Mouse (Mus musculus): ENCODE measurements around the gene Unc93b1. TPM values are rescaled to one million over a fixed set of nuclear protein-coding genes. Genes with fewer than 3 reads are reported as not detected.

Unc93b1 gene
- polyA plus RNA-seq, 1 experiment from 2014 or later: 4.6 TPM

GRCm38 (mm10) chr19:3996747-3997146, 61.8 kb downstream of the Unc93b1 start:
- peaks cover 31% of the 10 kb centered on the region for H3K4me1 ChIP-seq
- no peak overlapping the region for H3K4me3 ChIP-seq
- no peaks in the 10 kb centered on the region for H3K36me3 ChIP-seq (replicated peaks)
- no peaks in the 10 kb centered on the region for H3K9me3 ChIP-seq
- no peak overlapping the region for H3K27ac ChIP-seq
- H3K27me3 ChIP-seq (ENCODE audit: poor library complexity, severe bottlenecking): 0 out of 2 replicates have a peak, but pooled peaks cover 3% of the 10 kb centered on the region
- WGBS: 87% methylated on average over 8 of the region's 8 CpGs
- no peak for DNase-seq (ENCODE audit: extremely low spot score, low spot score)

GRCm38 (mm10) chr19:3997231-3997630, 62.2 kb downstream of the Unc93b1 start:
- Histone ChIP-seq H3K9me3 (no peaks in the 10 kb centered on the region), H3K4me3 (no peak overlapping the region), H3K36me3 (replicated peaks) (no peaks in the 10 kb centered on the region), H3K27ac (no peak overlapping the region), H3K27me3 (ENCODE audit: poor library complexity, severe bottlenecking) (0 out of 2 replicates have a peak, but pooled peaks cover 3% of the 10 kb centered on the region), H3K4me1 (peaks cover 33% of the 10 kb centered on the region)
- WGBS: 71% methylated on average over 8 of the region's 8 CpGs
- DNase-seq (ENCODE audit: extremely low spot score, low spot score): no peak

GRCm38 (mm10) chr19:3998335-3998734, 63.3 kb downstream of the Unc93b1 start:
- 78% methylated on average over 8 of the region's 8 CpGs for WGBS
- DNase-seq (ENCODE audit: extremely low spot score, low spot score): no peak
- Histone ChIP-seq H3K9me3 (no peaks in the 10 kb centered on the region), H3K4me3 (no peak overlapping the region), H3K36me3 (replicated peaks) (no peaks in the 10 kb centered on the region), H3K27me3 (ENCODE audit: poor library complexity, severe bottlenecking) (0 out of 2 replicates have a peak, but pooled peaks cover 3% of the 10 kb centered on the region), H3K27ac (0 out of 2 replicates have a peak overlapping the region, but pooled peaks have one; percentile 30), H3K4me1 (peaks cover 30% of the 10 kb centered on the region)

Other genes starting within 250 kb of the Unc93b1 start
- 3.6 and 3.9 TPM in 2 replicates for gene Lrp5, start 248.6 kb upstream of the Unc93b1 start, polyA plus RNA-seq (2016; fragmentation: Nextera tagmentation; extraction: Ambion mirVana)
- gene 1810055G02Rik, start 226.9 kb upstream of the Unc93b1 start, polyA plus RNA-seq (2016; fragmentation: Nextera tagmentation; extraction: Ambion mirVana): 44.9 and 47.7 TPM in 2 replicates
- 29.2 and 29.3 TPM in 2 replicates for gene Kmt5b, start 167.8 kb upstream of the Unc93b1 start, polyA plus RNA-seq (2016; fragmentation: Nextera tagmentation; extraction: Ambion mirVana)
- 52.3 and 54.3 TPM in 2 replicates for gene Chka, start 83.4 kb upstream of the Unc93b1 start, polyA plus RNA-seq (2016; fragmentation: Nextera tagmentation; extraction: Ambion mirVana)
- 17.2 and 17.9 TPM in 2 replicates for gene Tcirg1, start 28.1 kb upstream of the Unc93b1 start, polyA plus RNA-seq (2016; fragmentation: Nextera tagmentation; extraction: Ambion mirVana)
- gene Ndufs8, start 22.4 kb upstream of the Unc93b1 start, polyA plus RNA-seq (2016; fragmentation: Nextera tagmentation; extraction: Ambion mirVana): 226 and 228 TPM in 2 replicates
- 0.36 and 0.58 TPM in 2 replicates for gene Aldh3b1, start 5.4 kb upstream of the Unc93b1 start, polyA plus RNA-seq (2016; fragmentation: Nextera tagmentation; extraction: Ambion mirVana)
- not detected in 2 replicates for gene Aldh3b3, start 23.5 kb downstream of the Unc93b1 start, polyA plus RNA-seq (2016; fragmentation: Nextera tagmentation; extraction: Ambion mirVana)
- gene Aldh3b2, start 37.1 kb downstream of the Unc93b1 start, polyA plus RNA-seq (2016; fragmentation: Nextera tagmentation; extraction: Ambion mirVana): 0.37 and 0.39 TPM in 2 replicates
- gene Acy3, start 51.4 kb downstream of the Unc93b1 start, polyA plus RNA-seq (2016; fragmentation: Nextera tagmentation; extraction: Ambion mirVana): 1.8 and 2.5 TPM in 2 replicates
- gene Tbx10, start 57.6 kb downstream of the Unc93b1 start, polyA plus RNA-seq (2016; fragmentation: Nextera tagmentation; extraction: Ambion mirVana): not detected in 2 replicates
- gene Nudt8, start 65.4 kb downstream of the Unc93b1 start, polyA plus RNA-seq (2016; fragmentation: Nextera tagmentation; extraction: Ambion mirVana): 24.8 and 30.4 TPM in 2 replicates
- gene Gm49405, start 65.4 kb downstream of the Unc93b1 start, polyA plus RNA-seq (2016; fragmentation: Nextera tagmentation; extraction: Ambion mirVana): 2.8 and 3.5 TPM in 2 replicates
- 3.6 and 4.0 TPM in 2 replicates for gene Doc2g, start 68.1 kb downstream of the Unc93b1 start, polyA plus RNA-seq (2016; fragmentation: Nextera tagmentation; extraction: Ambion mirVana)
- gene Ndufv1, start 77.6 kb downstream of the Unc93b1 start, polyA plus RNA-seq (2016; fragmentation: Nextera tagmentation; extraction: Ambion mirVana): 208 and 210 TPM in 2 replicates
- gene Gstp1, start 102.8 kb downstream of the Unc93b1 start, polyA plus RNA-seq (2016; fragmentation: Nextera tagmentation; extraction: Ambion mirVana): 412 and 423 TPM in 2 replicates
- gene Gstp2, start 110.8 kb downstream of the Unc93b1 start, polyA plus RNA-seq (2016; fragmentation: Nextera tagmentation; extraction: Ambion mirVana): 0.27 and 0.46 TPM in 2 replicates
- not detected in 2 replicates for gene Gstp3, start 124.4 kb downstream of the Unc93b1 start, polyA plus RNA-seq (2016; fragmentation: Nextera tagmentation; extraction: Ambion mirVana)
- not detected in 2 replicates for gene Cabp2, start 146.4 kb downstream of the Unc93b1 start, polyA plus RNA-seq (2016; fragmentation: Nextera tagmentation; extraction: Ambion mirVana)
- gene Cdk2ap2, start 162.0 kb downstream of the Unc93b1 start, polyA plus RNA-seq (2016; fragmentation: Nextera tagmentation; extraction: Ambion mirVana): 85.8 and 86.6 TPM in 2 replicates
- gene Pitpnm1, start 164.8 kb downstream of the Unc93b1 start, polyA plus RNA-seq (2016; fragmentation: Nextera tagmentation; extraction: Ambion mirVana): 12.1 and 15.8 TPM in 2 replicates
- 55.2 and 56.5 TPM in 2 replicates for gene Aip, start 190.7 kb downstream of the Unc93b1 start, polyA plus RNA-seq (2016; fragmentation: Nextera tagmentation; extraction: Ambion mirVana)
- gene Gpr152, start 204.6 kb downstream of the Unc93b1 start, polyA plus RNA-seq (2016; fragmentation: Nextera tagmentation; extraction: Ambion mirVana): not detected in 2 replicates
- gene Cabp4, start 208.8 kb downstream of the Unc93b1 start, polyA plus RNA-seq (2016; fragmentation: Nextera tagmentation; extraction: Ambion mirVana): not detected in 2 replicates
- gene Coro1b, start 213.4 kb downstream of the Unc93b1 start, polyA plus RNA-seq (2016; fragmentation: Nextera tagmentation; extraction: Ambion mirVana): 128 and 130 TPM in 2 replicates
- gene Ptprcap, start 218.4 kb downstream of the Unc93b1 start, polyA plus RNA-seq (2016; fragmentation: Nextera tagmentation; extraction: Ambion mirVana): 0.71 TPM in 1 of 2 replicates, not detected in the other
- gene Rps6kb2, start 228.2 kb downstream of the Unc93b1 start, polyA plus RNA-seq (2016; fragmentation: Nextera tagmentation; extraction: Ambion mirVana): 59.7 TPM in 2 replicates
- gene Carns1, start 240.3 kb downstream of the Unc93b1 start, polyA plus RNA-seq (2016; fragmentation: Nextera tagmentation; extraction: Ambion mirVana): 2.5 TPM in 2 replicates